Comparison of ENCODE assay signal across 9 mouse cellular contexts in the genomic region with DNA sequence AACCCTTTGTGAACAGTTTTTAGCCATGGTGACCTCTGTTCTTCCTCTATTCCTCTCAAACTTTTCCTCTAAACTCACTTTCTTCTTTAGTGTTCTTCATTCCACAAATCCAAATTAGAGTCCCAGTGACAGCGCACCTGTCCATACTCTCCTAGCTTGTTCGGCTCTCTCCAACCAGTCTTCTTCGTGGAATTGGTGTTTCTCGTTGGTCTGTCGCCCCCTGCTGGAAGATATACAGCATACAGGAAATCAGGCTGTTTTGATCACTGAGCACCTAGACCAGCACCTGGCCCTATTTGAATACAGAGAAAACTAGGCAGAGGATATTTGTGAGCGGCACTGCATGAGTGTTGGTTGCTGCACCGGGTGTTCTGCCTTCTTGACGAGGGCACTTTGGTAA. TPM values are rescaled to one million over a fixed set of nuclear protein-coding genes. Genes with fewer than 3 reads are reported as not detected.
DNase-seq lines count a peak whose midpoint lies in the region.
"Had no signal": no experiment of that assay in that cellular context is flagged by ENCODE, and none has a peak within 500 bp of the region (broad histone marks: within the 10 kb centered on the region; RNA-seq: fewer than 3 reads in every experiment).

No protein-coding gene starts in this region.

- no peaks in the 10 kb centered on the region for H3K9me3 ChIP-seq in heart, embryonic 10.5 days
- H3K9me3 ChIP-seq: limb, embryonic 13.5 days had no signal

- peak; percentile 45 for DNase-seq in heart, adult 8-10 months (ENCODE audit: low spot score)
- no peak for DNase-seq in heart, embryonic 10.5 days (ENCODE audit: low spot score)
- peak; percentile 53 for DNase-seq in NIH3T3 (ENCODE audit: low read depth)
- peak; percentile 64 for DNase-seq in cerebellum, adult 8-10 months
- DNase-seq in gastrocnemius, postnatal 10 days, result peak; percentile 18
- peak; percentile 31 for DNase-seq in large intestine, adult 2 months (ENCODE audit: low read depth, low spot score)
- DNase-seq in lung, postnatal 14 days, result peak; percentile 58
- DNase-seq in right cerebral cortex, postnatal 4 days, result peak; percentile 32

- WGBS in heart, embryonic 10.5 days, result 33% methylated on average over 8 of the region's 8 CpGs
- 35% methylated on average over 8 of the region's 8 CpGs for WGBS in large intestine, adult 2 months

- no peaks in the 10 kb centered on the region for H3K36me3 ChIP-seq in heart, embryonic 10.5 days
- H3K36me3 ChIP-seq: limb, embryonic 13.5 days had no signal

- H3K27ac ChIP-seq in heart, embryonic 10.5 days, result no peak overlapping the region
- H3K27ac ChIP-seq: limb, embryonic 13.5 days had no signal

- H3K27me3 ChIP-seq in heart, embryonic 10.5 days (ENCODE audit: insufficient read depth, poor library complexity, severe bottlenecking), result no peaks in the 10 kb centered on the region
- H3K27me3 ChIP-seq: limb, embryonic 13.5 days had no signal

- no peak overlapping the region for H3K4me3 ChIP-seq in heart, embryonic 10.5 days
- H3K4me3 ChIP-seq: limb, embryonic 13.5 days had no signal

- H3K4me1 ChIP-seq in heart, embryonic 10.5 days, result no peaks in the 10 kb centered on the region
- H3K4me1 ChIP-seq: limb, embryonic 13.5 days had no signal

RNA-seq across cellular contexts. Expression of gene Mtmr1, which starts 53.3 kb away (rescaled TPM):
- 10 to 100 TPM; 22.9 to 24.9 (median 24.0) TPM for total RNA-seq in heart, adult 8-10 months (2022)
- 7.1 and 8.9 TPM in 2 replicates for polyA plus RNA-seq in heart, embryonic 10.5 days (2016; fragmentation: Nextera tagmentation; extraction: Ambion mirVana)
- total RNA-seq in gastrocnemius, postnatal 10 days (2021), result 10 to 100 TPM; 24.7 to 26.2 TPM
- polyA plus RNA-seq in large intestine, adult 2 months (2012; rRNA removed), result 6.7 and 8.4 TPM in 2 replicates
